Mouse (Mus musculus): Measurements from ENCODE around the gene Cnr2. TPM values are rescaled to one million over a fixed set of nuclear protein-coding genes. Genes with fewer than 3 reads are reported as not detected.

The Cnr2 gene
- polyA plus RNA-seq, 1 experiment from 2014 or later: 0.05 TPM

DNA sequence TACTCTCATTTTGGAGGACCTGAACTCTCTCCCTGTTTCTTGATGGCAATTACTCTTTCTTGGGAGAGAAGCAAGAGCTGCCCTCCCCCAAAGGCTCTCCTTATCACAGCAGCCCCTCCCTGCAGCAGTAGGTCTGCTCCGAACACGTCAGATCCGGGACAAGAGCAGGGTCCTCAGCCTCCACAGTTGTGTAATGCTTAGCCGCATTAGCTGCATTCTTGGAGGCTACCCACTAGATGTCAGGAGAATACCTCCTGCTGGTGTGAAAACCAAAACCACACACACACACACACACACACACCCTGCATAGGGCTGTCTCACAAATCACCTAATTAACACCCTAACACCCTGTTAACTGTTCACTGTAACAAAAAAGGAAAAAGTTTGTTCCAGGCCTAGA, 2.3 kb upstream of the Cnr2 start:
- no peaks in the 10 kb centered on the region for H3K4me1 ChIP-seq (replicated peaks)
- H3K36me3 ChIP-seq: no peaks in the 10 kb centered on the region
- H3K4me2 ChIP-seq: no peak overlapping the region
- H3K27me3 ChIP-seq: no peaks in the 10 kb centered on the region
- no peak overlapping the region for H3K27ac ChIP-seq (replicated peaks)
- WGBS: 63% methylated on average over 4 of the region's 4 CpGs
- ATAC-seq (ENCODE audit: low FRiP score, low read depth): no peak
- H3K9me3 ChIP-seq: no peaks in the 10 kb centered on the region
- no peak overlapping the region for H3K4me3 ChIP-seq
- H3K9ac ChIP-seq: no peak overlapping the region

GRCm38 (mm10) chr4:135896157-135896556, 963 bp downstream of the Cnr2 start:
- no peak for ATAC-seq (ENCODE audit: low FRiP score, low read depth)
- H3K4me2 ChIP-seq: no peak overlapping the region
- H3K4me3 ChIP-seq: no peak overlapping the region
- H3K27ac ChIP-seq (replicated peaks): no peak overlapping the region
- H3K9ac ChIP-seq: no peak overlapping the region
- no peaks in the 10 kb centered on the region for H3K9me3 ChIP-seq
- no peaks in the 10 kb centered on the region for H3K27me3 ChIP-seq
- H3K36me3 ChIP-seq: no peaks in the 10 kb centered on the region
- WGBS: 77% methylated on average over 6 of the region's 6 CpGs
- no peaks in the 10 kb centered on the region for H3K4me1 ChIP-seq (replicated peaks)

DNA sequence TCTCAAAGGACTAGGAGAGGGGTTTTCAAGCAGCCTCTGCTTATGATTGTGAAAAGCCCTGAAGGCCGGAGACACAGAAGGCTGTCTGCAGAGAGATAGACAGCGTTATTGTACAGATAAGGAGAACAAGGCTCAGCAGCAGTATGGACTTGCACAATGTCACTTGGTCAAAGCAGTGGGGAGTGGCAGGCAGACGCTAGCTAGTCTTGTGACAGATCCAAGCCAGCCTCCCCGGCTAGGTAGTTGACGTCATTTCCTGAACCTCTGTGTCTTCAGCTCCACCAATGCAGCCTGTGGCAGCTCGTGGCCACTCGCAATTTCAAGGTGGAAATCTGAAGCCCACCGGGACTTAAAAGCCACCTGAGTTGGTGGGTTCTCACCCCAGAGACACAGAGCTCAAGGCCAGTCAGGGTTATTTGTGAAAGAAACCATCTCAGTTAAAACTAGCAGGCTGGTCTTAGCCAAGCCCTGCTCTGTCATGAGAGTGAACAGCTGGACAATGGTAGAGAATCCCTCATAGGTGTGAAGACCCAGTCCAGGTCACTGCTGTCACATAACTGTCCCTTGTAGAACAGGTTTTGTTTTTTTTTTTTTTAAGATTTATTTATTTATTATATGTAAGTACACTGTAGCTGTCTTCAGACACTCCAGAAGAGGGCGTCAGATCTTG, 3.3 kb downstream of the Cnr2 start:
- H3K4me2 ChIP-seq: no peak overlapping the region
- no peaks in the 10 kb centered on the region for H3K9me3 ChIP-seq
- ATAC-seq (ENCODE audit: low FRiP score, low read depth): no peak
- H3K36me3 ChIP-seq: no peaks in the 10 kb centered on the region
- no peak overlapping the region for H3K27ac ChIP-seq (replicated peaks)
- no peaks in the 10 kb centered on the region for H3K4me1 ChIP-seq (replicated peaks)
- WGBS: 90% methylated on average over 9 of the region's 9 CpGs
- H3K4me3 ChIP-seq: no peak overlapping the region
- no peaks in the 10 kb centered on the region for H3K27me3 ChIP-seq
- H3K9ac ChIP-seq: no peak overlapping the region

DNA sequence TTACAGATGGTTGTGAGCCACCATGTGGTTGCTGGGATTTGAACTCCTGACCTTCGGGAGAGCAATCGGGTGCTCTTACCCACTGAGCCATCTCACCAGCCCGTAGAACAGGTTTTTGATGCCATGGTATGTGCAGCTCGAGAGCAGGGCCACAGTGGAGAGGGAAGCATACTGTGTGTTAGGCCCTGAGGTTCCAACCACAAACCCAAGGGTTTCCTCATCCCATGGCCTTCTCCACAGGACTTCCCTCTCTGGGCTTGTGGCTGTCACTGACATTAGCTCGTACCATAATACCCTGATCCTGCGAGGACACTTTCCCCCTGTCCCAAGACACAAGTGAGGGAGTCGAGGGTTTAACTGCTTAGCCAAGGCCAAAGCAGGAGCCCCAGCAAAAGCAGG, 3.9 kb downstream of the Cnr2 start:
- no peak for ATAC-seq (ENCODE audit: low FRiP score, low read depth)
- no peak overlapping the region for H3K4me3 ChIP-seq
- H3K36me3 ChIP-seq: no peaks in the 10 kb centered on the region
- no peaks in the 10 kb centered on the region for H3K27me3 ChIP-seq
- H3K4me2 ChIP-seq: no peak overlapping the region
- no peak overlapping the region for H3K27ac ChIP-seq (replicated peaks)
- no peak overlapping the region for H3K9ac ChIP-seq
- no peaks in the 10 kb centered on the region for H3K4me1 ChIP-seq (replicated peaks)
- 87% methylated on average over 7 of the region's 7 CpGs for WGBS
- H3K9me3 ChIP-seq: no peaks in the 10 kb centered on the region

- H3K4me1 ChIP-seq (replicated peaks): no peaks in the 10 kb centered on the region
- no peak overlapping the region for H3K27ac ChIP-seq (replicated peaks)
- no peak for ATAC-seq (ENCODE audit: low FRiP score, low read depth)
- no peaks in the 10 kb centered on the region for H3K36me3 ChIP-seq
- H3K27me3 ChIP-seq: no peaks in the 10 kb centered on the region
- no peaks in the 10 kb centered on the region for H3K9me3 ChIP-seq
- H3K4me3 ChIP-seq: no peak overlapping the region
- 84% methylated on average over 5 of the region's 5 CpGs for WGBS
- no peak overlapping the region for H3K4me2 ChIP-seq
- H3K9ac ChIP-seq: no peak overlapping the region
These were observed 4.8 kb downstream of the Cnr2 start for GRCm38 (mm10) chr4:135900008-135900407.

- Histone ChIP-seq H3K9me3 (no peaks in the 10 kb centered on the region), H3K4me3 (no peak overlapping the region), H3K4me1 (replicated peaks) (no peaks in the 10 kb centered on the region), H3K27me3 (no peaks in the 10 kb centered on the region), H3K36me3 (no peaks in the 10 kb centered on the region), H3K27ac (replicated peaks) (no peak overlapping the region), H3K4me2 (no peak overlapping the region), H3K9ac (no peak overlapping the region)
- no peak for ATAC-seq (ENCODE audit: low FRiP score, low read depth)
- WGBS: 85% methylated on average over 4 of the region's 4 CpGs
These were observed 7.5 kb downstream of the Cnr2 start for GRCm38 (mm10) chr4:135902606-135903242.

DNA sequence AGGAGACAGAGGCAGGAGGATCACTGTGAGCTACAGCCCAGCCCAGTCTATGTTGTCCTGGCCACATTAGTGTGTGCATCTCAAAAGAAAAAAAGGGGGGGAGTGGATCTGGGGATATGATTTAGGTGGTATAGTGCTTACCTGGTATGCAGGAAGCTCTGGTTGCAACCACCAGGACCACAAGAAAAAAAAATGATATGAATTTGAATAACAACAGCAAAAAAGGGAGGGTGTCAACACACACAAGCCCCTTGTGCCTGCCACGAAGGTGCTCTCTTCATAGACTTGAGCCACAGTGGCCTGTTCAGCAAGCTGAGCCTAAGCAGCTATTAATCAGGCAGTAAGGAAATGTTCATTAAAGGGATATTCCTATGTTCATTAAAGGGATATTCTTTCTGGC, 9.6 kb downstream of the Cnr2 start:
- Histone ChIP-seq H3K27me3 (no peaks in the 10 kb centered on the region), H3K4me3 (no peak overlapping the region), H3K4me2 (no peak overlapping the region), H3K4me1 (replicated peaks) (no peaks in the 10 kb centered on the region), H3K27ac (replicated peaks) (no peak overlapping the region), H3K36me3 (no peaks in the 10 kb centered on the region), H3K9ac (no peak overlapping the region), H3K9me3 (no peaks in the 10 kb centered on the region)
- no peak for ATAC-seq (ENCODE audit: low FRiP score, low read depth)
- 52% methylated on average over 1 of the region's 1 CpGs for WGBS

GRCm38 (mm10) chr4:135906633-135907032, 11.4 kb downstream of the Cnr2 start:
- no peaks in the 10 kb centered on the region for H3K27me3 ChIP-seq
- H3K9me3 ChIP-seq: no peaks in the 10 kb centered on the region
- H3K9ac ChIP-seq: no peak overlapping the region
- H3K4me2 ChIP-seq: no peak overlapping the region
- 90% methylated on average over 3 of the region's 3 CpGs for WGBS
- no peak for ATAC-seq (ENCODE audit: low FRiP score, low read depth)
- no peaks in the 10 kb centered on the region for H3K36me3 ChIP-seq
- H3K4me1 ChIP-seq (replicated peaks): no peaks in the 10 kb centered on the region
- no peak overlapping the region for H3K27ac ChIP-seq (replicated peaks)
- H3K4me3 ChIP-seq: no peak overlapping the region

GRCm38 (mm10) chr4:135909326-135910066, 14.3 kb downstream of the Cnr2 start:
- Histone ChIP-seq H3K4me2 (no peak overlapping the region), H3K27ac (replicated peaks) (no peak overlapping the region), H3K36me3 (no peaks in the 10 kb centered on the region), H3K4me1 (replicated peaks) (peaks cover 9% of the 10 kb centered on the region), H3K9me3 (no peaks in the 10 kb centered on the region), H3K4me3 (no peak overlapping the region), H3K9ac (no peak overlapping the region), H3K27me3 (no peaks in the 10 kb centered on the region)
- ATAC-seq (ENCODE audit: low FRiP score, low read depth): no peak
- 78% methylated on average over 13 of the region's 13 CpGs for WGBS

DNA sequence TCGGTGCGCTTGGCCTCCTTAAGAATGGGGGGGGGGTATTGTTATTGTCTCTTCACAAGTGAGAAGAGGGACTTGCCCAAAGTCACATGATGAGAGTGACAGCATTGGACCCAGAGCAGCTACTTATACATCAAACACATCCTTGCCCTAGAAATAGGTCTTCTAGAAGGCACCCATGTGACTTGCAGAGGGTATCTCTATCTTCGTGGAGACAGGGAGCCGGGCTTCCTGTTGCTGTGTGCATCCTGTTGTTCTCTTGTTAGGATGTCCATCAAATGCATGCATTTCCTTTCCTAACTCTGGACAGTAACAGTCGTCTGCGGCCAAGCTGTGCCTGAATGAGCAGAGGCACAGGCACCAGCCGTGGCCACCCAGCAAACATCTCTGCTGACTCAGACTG, 16.3 kb downstream of the Cnr2 start:
- no peaks in the 10 kb centered on the region for H3K36me3 ChIP-seq
- H3K27ac ChIP-seq (replicated peaks): no peak overlapping the region
- WGBS: 68% methylated on average over 7 of the region's 7 CpGs
- no peaks in the 10 kb centered on the region for H3K27me3 ChIP-seq
- H3K9me3 ChIP-seq: no peaks in the 10 kb centered on the region
- peaks cover 9% of the 10 kb centered on the region for H3K4me1 ChIP-seq (replicated peaks)
- no peak for ATAC-seq (ENCODE audit: low FRiP score, low read depth)
- no peak overlapping the region for H3K4me2 ChIP-seq
- H3K9ac ChIP-seq: no peak overlapping the region
- no peak overlapping the region for H3K4me3 ChIP-seq

DNA sequence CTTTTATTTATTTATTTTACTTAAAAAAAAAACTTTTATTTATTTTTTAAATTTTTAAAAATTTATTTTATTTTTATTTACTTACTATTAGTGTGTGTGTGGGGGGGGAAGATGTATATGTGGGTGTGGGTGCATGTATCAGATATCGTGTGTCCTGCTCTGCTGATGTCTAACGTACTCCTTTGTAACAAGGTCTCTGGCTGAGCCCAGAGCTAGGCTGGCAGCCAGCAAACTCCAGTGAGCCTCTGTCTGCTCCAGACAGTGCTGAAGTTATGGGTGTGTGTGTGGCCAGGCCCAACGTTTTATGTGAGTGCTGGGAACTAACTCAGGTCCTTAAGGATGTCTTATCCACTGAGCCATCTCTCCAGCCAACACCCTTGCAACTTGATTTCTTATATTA, 17.0 kb downstream of the Cnr2 start:
- peaks cover 9% of the 10 kb centered on the region for H3K4me1 ChIP-seq (replicated peaks)
- no peak overlapping the region for H3K9ac ChIP-seq
- no peaks in the 10 kb centered on the region for H3K27me3 ChIP-seq
- H3K9me3 ChIP-seq: no peaks in the 10 kb centered on the region
- H3K36me3 ChIP-seq: no peaks in the 10 kb centered on the region
- H3K4me2 ChIP-seq: no peak overlapping the region
- 52% methylated on average over 3 of the region's 3 CpGs for WGBS
- no peak for ATAC-seq (ENCODE audit: low FRiP score, low read depth)
- H3K4me3 ChIP-seq: no peak overlapping the region
- peak overlapping the region; percentile 38; the same call in 1 of the 2 replicates for H3K27ac ChIP-seq (replicated peaks)

DNA sequence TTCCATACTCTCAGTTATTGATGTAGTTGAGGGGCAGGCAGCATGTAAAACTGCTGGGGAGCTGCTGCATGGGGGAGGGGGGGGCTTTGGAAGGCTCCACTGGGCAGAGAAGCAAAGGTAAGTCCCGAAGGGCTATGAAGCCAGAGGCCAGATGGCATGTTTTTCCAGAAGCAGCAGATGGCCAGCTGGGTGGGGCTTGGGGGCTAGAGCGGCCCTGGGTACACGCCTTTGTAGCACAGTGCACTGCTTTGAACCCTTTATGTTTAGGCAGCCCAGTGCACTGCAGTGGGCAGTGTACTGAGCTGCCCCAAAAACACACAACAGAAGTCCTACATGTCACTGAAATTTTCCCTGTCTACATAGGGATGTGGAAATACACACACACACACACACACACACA, 17.6 kb downstream of the Cnr2 start:
- H3K27me3 ChIP-seq: no peaks in the 10 kb centered on the region
- H3K36me3 ChIP-seq: no peaks in the 10 kb centered on the region
- WGBS: 13% methylated on average over 3 of the region's 3 CpGs
- no peak overlapping the region for H3K4me3 ChIP-seq
- ATAC-seq (ENCODE audit: low FRiP score, low read depth): peak; percentile 59; the same call in 1 of the 2 replicates
- H3K9me3 ChIP-seq: no peaks in the 10 kb centered on the region
- peaks cover 9% of the 10 kb centered on the region for H3K4me1 ChIP-seq (replicated peaks)
- no peak overlapping the region for H3K9ac ChIP-seq
- H3K27ac ChIP-seq (replicated peaks): peak overlapping the region; percentile 38; the same call in 1 of the 2 replicates
- H3K4me2 ChIP-seq: no peak overlapping the region
